Mouse (Mus musculus): ENCODE measurements around the gene Sorbs1.

Gene Sorbs1

GRCm38 (mm10) chr19:40275401-40276188 is 238.0 kb downstream of the Sorbs1 start:
- no peak for DNase-seq (ENCODE audit: extremely low spot score, low read depth, low spot score)

DNA sequence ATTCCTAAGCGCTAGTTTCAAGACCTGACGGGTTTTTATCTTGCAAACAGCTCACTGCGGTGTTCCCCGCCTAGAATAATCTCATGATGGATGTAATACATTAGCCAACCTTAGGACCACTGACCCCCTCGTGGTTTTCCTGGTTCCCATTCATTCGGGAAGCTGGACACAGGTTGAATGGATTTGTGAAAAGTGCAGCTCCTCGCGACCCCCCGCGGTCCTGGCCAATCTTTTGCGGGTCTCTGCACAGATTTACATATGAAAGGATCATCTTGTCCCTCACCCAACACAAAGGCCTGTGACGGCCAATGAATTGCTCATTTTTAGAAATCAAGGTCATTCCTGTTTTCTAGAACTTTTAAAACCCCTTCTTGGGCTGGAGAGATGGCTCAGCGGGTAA is 240.9 kb downstream of the Sorbs1 start:
- DNase-seq (ENCODE audit: extremely low spot score, low read depth, low spot score) = no peak

- no peak for DNase-seq (ENCODE audit: extremely low spot score, low read depth, low spot score)
Observed at GRCm38 (mm10) chr19:40271308-40271892, 242.2 kb downstream of the Sorbs1 start, which contains the start of gene Pdlim1. Pdlim1 (minus strand) TSS chr19:40271842.

- no peak for DNase-seq (ENCODE audit: extremely low spot score, low read depth, low spot score)
Observed at GRCm38 (mm10) chr19:40270351-40271307, 242.9 kb downstream of the Sorbs1 start.

GRCm38 (mm10) chr19:40269526-40269925 is 244.1 kb downstream of the Sorbs1 start:
- no peak for DNase-seq (ENCODE audit: extremely low spot score, low read depth, low spot score)

- DNase-seq (ENCODE audit: extremely low spot score, low read depth, low spot score) = no peak
Observed at GRCm38 (mm10) chr19:40268493-40268892, 245.1 kb downstream of the Sorbs1 start.

DNA sequence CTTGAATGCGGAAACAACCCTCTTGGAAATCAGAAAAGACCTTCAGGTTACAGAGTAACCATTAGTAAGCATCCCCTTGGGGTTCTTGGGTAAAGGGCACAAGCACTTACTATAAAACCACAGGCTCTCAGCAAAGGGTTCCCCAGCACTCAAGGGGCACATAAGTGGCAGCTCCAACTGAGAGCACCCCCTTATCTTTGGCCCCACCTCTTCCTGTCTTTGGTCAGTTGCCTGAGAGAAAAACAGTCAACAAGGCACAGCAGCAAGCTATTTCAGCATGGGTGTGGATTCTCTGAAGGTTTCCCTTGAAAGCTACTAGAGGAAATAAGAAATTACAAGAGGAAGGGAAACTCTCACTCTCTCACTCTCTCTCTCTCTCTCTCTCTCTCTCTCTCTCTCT is 246.2 kb downstream of the Sorbs1 start:
- no peak for DNase-seq (ENCODE audit: extremely low spot score, low read depth, low spot score)

GRCm38 (mm10) chr19:40259485-40259884 is 254.1 kb downstream of the Sorbs1 start:
- DNase-seq (ENCODE audit: extremely low spot score, low read depth, low spot score) = no peak

DNA sequence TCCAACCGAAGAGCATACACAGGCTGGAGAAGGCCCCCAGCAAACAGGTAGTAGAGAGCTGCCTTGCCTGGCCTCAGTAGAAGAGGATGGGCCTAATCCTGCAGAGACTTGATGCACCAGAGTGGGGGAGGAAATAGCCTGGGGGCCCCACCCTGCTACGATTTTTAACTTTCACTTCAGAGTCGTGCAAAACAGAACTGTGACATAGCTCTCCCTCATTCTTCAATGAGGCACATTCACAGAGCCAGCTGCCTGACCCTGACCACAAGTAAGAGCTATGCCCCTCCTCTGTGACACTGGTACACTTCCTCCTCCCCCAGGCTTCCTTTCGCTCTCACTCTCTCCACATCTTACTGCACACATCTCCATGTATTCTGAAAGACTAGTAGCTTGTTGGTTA is 256.2 kb downstream of the Sorbs1 start:
- DNase-seq (ENCODE audit: extremely low spot score, low read depth, low spot score) = no peak

GRCm38 (mm10) chr19:40256376-40257050 is 257.1 kb downstream of the Sorbs1 start:
- no peak for DNase-seq (ENCODE audit: extremely low spot score, low read depth, low spot score)

- no peak for DNase-seq (ENCODE audit: extremely low spot score, low read depth, low spot score)
Observed at GRCm38 (mm10) chr19:40255561-40255960, 258.0 kb downstream of the Sorbs1 start.

- DNase-seq (ENCODE audit: extremely low spot score, low read depth, low spot score) = no peak
Observed at GRCm38 (mm10) chr19:40254741-40255140, 258.8 kb downstream of the Sorbs1 start.

DNA sequence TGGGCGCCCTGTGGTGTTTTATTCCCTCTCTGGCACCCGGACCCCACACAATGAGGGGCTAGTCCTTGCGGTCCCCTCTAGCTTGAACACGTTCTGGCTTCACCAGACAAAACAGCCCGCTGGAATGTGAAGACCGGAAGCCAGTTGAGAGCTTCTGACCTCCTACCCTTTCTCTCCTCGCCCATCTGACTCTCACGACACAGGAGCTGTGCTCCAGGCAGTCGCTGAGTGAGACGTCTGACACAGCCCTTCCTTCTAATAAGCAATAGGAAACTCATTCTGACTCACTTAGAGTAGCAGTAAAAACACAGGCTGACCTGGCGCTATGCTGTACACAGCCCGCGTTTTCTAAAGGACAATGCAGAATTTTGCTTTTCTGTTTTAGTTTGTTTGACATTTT is 259.8 kb downstream of the Sorbs1 start:
- DNase-seq (ENCODE audit: extremely low spot score, low read depth, low spot score) = no peak

- no peak for DNase-seq (ENCODE audit: extremely low spot score, low read depth, low spot score)
Observed at GRCm38 (mm10) chr19:40251115-40251514, 262.5 kb downstream of the Sorbs1 start.

DNA sequence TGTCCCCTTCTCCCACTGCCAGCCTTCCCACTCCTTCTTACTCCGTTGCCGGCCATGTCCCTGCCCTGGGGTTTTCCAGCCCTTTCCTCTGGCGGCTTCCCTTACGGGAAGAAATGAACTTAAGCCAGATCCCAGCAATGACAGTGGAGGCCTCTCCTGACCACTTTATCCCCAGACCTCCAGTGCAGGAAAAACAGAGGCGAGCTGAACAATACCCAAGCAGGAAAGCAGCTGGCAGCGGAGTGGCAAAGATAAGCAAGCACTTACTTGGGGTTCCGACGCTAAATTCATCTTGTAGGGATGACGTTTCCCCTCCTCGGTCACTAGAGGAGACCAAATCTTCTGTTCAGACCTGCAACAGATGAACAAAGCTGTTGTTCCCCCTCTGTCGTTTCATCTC is 264.2 kb downstream of the Sorbs1 start:
- DNase-seq (ENCODE audit: extremely low spot score, low read depth, low spot score) = no peak

- no peak for DNase-seq (ENCODE audit: extremely low spot score, low read depth, low spot score)
Observed at GRCm38 (mm10) chr19:40248476-40248875, 265.1 kb downstream of the Sorbs1 start.

DNA sequence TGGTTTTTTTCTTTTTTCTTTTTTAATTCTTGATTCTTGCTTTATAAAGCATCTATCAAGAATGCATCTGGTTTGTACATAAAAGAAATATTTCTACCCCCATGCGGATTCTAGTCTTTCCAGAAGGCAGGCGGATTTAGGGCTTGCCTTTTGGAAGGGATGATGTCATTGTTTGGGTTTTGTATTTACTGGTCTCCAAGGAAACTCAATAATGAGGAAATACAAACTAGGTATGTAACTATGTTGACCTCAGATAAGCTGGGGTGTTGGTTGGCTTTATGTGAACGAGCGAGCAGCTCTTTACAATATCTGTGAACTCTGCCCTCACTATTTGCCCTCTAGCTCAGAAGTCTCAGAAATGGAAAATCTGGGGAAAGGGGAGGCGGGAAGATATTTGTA is 266.3 kb downstream of the Sorbs1 start:
- DNase-seq (ENCODE audit: extremely low spot score, low read depth, low spot score) = no peak

DNA sequence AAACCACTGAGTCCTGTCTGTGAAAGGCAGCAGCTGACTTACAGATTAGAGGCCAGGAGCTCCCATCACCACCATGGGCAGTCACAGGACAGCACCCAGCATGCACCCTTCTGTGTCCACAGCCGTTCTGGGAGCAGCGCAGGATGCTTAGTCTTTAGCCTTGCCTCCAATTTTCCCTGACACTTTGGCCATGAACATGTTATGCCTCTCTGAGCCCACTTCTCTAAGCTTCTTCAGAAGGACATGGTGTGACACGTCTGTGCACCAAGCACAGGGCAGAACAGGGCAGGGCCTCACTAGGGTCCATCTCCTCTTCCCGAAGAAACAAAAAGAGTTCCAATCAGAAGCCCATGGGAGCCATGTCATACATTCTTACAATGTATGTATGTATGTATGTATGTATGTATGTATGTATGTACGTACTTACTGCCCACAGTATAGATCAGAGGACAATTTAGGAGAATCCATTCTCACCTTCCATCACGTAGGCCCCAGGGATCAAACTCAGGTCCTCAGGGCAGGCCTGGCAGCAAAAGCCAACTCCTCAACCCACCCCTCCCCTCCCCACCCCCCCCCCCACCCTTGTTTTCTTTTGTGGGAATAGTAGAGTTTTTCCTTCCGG is 266.8 kb downstream of the Sorbs1 start:
- DNase-seq (ENCODE audit: extremely low spot score, low read depth, low spot score) = no peak
